Mouse (Mus musculus) liver, embryonic 16.5 days (tissue): ENCODE data around the gene Smim5. TPM values are rescaled to one million over a fixed set of nuclear protein-coding genes. Genes with fewer than 3 reads are reported as not detected.

ENCODE experiments used
- ATAC-seq: fragments of 200-750 bp; cut with Nextera tagmentation; 2 replicates; pipeline ENCODE4 v1.8.0; 2017; ENCODE audit warnings: low read depth, mild to moderate bottlenecking, moderate number of reproducible peaks, moderate library complexity
- H3K27ac ChIP-seq: fragments of 300-500 bp; sonication (generic); 2 replicates; pipeline ENCODE4 v1.5.1; 2014; ENCODE audit warnings: mild to moderate bottlenecking, low read length
- H3K27me3 ChIP-seq: fragments of 300-500 bp; sonication (generic); 2 replicates; pipeline ENCODE4 v1.6.1; 2014; ENCODE audit warnings: low read depth, low read length, mixed read lengths; ENCODE audit not compliant: control insufficient read depth, insufficient read depth
- H3K36me3 ChIP-seq: fragments of 300-500 bp; sonication (generic); 2 replicates; pipeline ENCODE4 v1.6.1; 2014; ENCODE audit warnings: mild to moderate bottlenecking; ENCODE audit not compliant: control insufficient read depth, insufficient read depth
- H3K4me1 ChIP-seq: fragments of 300-500 bp; sonication (generic); 2 replicates; pipeline ENCODE4 v1.6.1; 2014; ENCODE audit warnings: low read depth, low read length, mixed read lengths; ENCODE audit not compliant: control insufficient read depth
- H3K4me2 ChIP-seq: fragments of 300-500 bp; sonication (generic); 2 replicates; pipeline ENCODE4 v1.6.1; 2014; ENCODE audit warnings: low read depth, low read length, mixed read lengths
- H3K4me3 ChIP-seq: fragments of 300-500 bp; sonication (generic); 2 replicates; pipeline ENCODE4 v1.5.1; 2014; ENCODE audit warnings: low read depth, mild to moderate bottlenecking, low read length
- H3K9ac ChIP-seq: fragments of 300-500 bp; sonication (generic); 2 replicates; pipeline ENCODE4 v1.6.1; 2014; ENCODE audit warnings: low read depth, low read length
- H3K9me3 ChIP-seq: fragments of 300-500 bp; sonication (generic); replicated peaks from 2 replicates; pipeline ENCODE4 v1.6.1; 2016; ENCODE audit warnings: low read length; ENCODE audit not compliant: control insufficient read depth
- WGBS: fragments of 180-500 bp; shearing (Covaris S2); extraction: QIAGEN DNeasy Blood & Tissue Kit; methylation state at CpG from one replicate; pipeline ENCODE4 v1.1.7; 2014; ENCODE audit not compliant: insufficient replicate concordance; 5-methylcytosine and 5-hydroxymethylcytosine counted together
- polyA plus RNA-seq: library from polyadenylated mRNA; unstranded; fragments of >200 nt; fragmentation: Nextera tagmentation; extraction: Ambion mirVana; gene quantifications from 2 replicates; pipeline ENCODE4 v1.2.1, GENCODE M21; 2015

The Smim5 gene
- polyA plus RNA-seq, 1 experiment from 2014 or later = 30.1 TPM

GRCm38 (mm10) chr11:115921986-115922385, 22.2 kb downstream of the Smim5 start:
- WGBS = 93% methylated on average over 1 of the region's 1 CpGs
- peaks cover 2% of the 10 kb centered on the region; the same call in 1 of the 2 replicates for H3K36me3 ChIP-seq

GRCm38 (mm10) chr11:115929031-115929430, 29.3 kb downstream of the Smim5 start:
- H3K36me3 ChIP-seq = no peaks in the 10 kb centered on the region
- 82% methylated on average over 8 of the region's 8 CpGs for WGBS
- no peak for ATAC-seq
- no peak overlapping the region for H3K4me2 ChIP-seq
- H3K9ac ChIP-seq = no peak overlapping the region
- H3K27me3 ChIP-seq = no peaks in the 10 kb centered on the region
- H3K4me1 ChIP-seq = peaks cover 11% of the 10 kb centered on the region
- H3K9me3 ChIP-seq = no peaks in the 10 kb centered on the region
- no peak overlapping the region for H3K27ac ChIP-seq
- no peak overlapping the region for H3K4me3 ChIP-seq

More at GRCm38 (mm10) chr11:115921986-115922385, 22.2 kb downstream of the Smim5 start:
- Histone ChIP-seq H3K4me2 (no peak overlapping the region), H3K4me3 (no peak overlapping the region), H3K27ac (no peak overlapping the region), H3K9me3 (no peaks in the 10 kb centered on the region), H3K9ac (no peak overlapping the region), H3K4me1 (peaks cover under 1% of the 10 kb centered on the region; the same call in 1 of the 2 replicates), H3K27me3 (no peaks in the 10 kb centered on the region)
- ATAC-seq = no peak

DNA sequence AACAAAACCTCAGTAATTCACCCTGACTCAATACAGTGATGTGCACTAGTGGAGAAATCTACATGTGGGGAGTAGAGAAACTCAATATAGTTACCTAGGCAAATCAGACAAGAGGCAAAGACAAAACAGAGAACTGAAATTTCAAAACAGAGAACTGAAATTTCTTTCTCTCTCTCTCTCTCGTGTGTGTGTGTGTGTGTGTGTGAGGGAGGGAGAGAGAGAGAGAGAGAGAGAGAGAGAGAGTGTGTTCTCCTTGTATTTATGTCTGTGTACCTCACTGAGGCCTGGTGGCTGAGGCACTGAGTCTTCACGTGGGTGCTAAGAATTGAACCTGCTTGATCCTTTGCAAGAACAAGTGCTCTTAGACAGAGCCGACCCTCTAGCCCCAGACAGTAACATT, 30.1 kb downstream of the Smim5 start:
- Histone ChIP-seq H3K4me3 (no peak overlapping the region), H3K4me1 (peaks cover 17% of the 10 kb centered on the region), H3K9me3 (no peaks in the 10 kb centered on the region), H3K27me3 (no peaks in the 10 kb centered on the region), H3K9ac (no peak overlapping the region), H3K4me2 (no peak overlapping the region), H3K36me3 (no peaks in the 10 kb centered on the region), H3K27ac (no peak overlapping the region)
- 44% methylated on average over 3 of the region's 3 CpGs for WGBS
- ATAC-seq = no peak

DNA sequence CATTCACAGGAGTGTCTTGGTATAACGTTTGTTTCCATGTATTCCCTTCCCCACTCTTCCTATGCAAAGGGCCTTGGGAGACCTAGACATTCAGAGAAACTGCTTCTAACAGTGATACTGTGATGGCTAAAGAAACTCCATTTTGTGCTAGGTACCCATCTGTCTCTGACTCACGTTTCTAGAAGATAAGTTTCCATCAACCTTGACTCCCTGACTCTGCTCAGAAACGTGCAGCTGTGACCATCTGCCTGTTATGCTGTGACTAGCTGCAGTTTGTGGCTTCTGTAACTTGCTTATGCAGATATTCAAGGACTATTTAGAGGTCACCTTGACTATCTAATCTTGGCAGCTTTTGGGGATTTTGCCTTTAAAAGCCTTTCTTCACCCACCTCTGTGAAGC, 31.5 kb downstream of the Smim5 start:
- no peak for ATAC-seq
- H3K27ac ChIP-seq = no peak overlapping the region
- H3K4me3 ChIP-seq = no peak overlapping the region
- H3K9me3 ChIP-seq = no peaks in the 10 kb centered on the region
- WGBS = 53% methylated on average over 3 of the region's 3 CpGs
- no peak overlapping the region for H3K4me2 ChIP-seq
- no peak overlapping the region for H3K9ac ChIP-seq
- H3K27me3 ChIP-seq = no peaks in the 10 kb centered on the region
- peaks cover 19% of the 10 kb centered on the region for H3K4me1 ChIP-seq
- H3K36me3 ChIP-seq = no peaks in the 10 kb centered on the region

GRCm38 (mm10) chr11:115933108-115933746, 33.5 kb downstream of the Smim5 start, which contains the start of the genes Sap30bp and Recql5:
TSS of gene Sap30bp (plus strand) at chr11:115933282.
TSS of gene Recql5 (minus strand) at chr11:115933477.
- peaks cover 5% of the 10 kb centered on the region; the same call in 1 of the 2 replicates for H3K36me3 ChIP-seq
- no peaks in the 10 kb centered on the region for H3K27me3 ChIP-seq
- under 1% methylated on average over 28 of the region's 28 CpGs for whole genome bisulfite sequencing
- H3K4me3 ChIP-seq = peak within 1 kb of the TSS; percentile 78
- peaks cover 19% of the 10 kb centered on the region for H3K4me1 ChIP-seq
- H3K9ac ChIP-seq = peak within 1 kb of the TSS; percentile 73
- H3K27ac ChIP-seq = no peak within 1 kb of the TSS
- peak; percentile 99 for ATAC-seq
- H3K4me2 ChIP-seq = peak within 1 kb of the TSS; percentile 88
- H3K9me3 ChIP-seq = no peaks in the 10 kb centered on the region

GRCm38 (mm10) chr11:115933747-115934110, 34.0 kb downstream of the Smim5 start:
- peak overlapping the region; percentile 78 for H3K4me3 ChIP-seq
- no peaks in the 10 kb centered on the region for H3K27me3 ChIP-seq
- peaks cover 6% of the 10 kb centered on the region for H3K36me3 ChIP-seq
- under 1% methylated on average over 16 of the region's 16 CpGs for WGBS
- peak overlapping the region; percentile 73 for H3K9ac ChIP-seq
- H3K4me1 ChIP-seq = peaks cover 19% of the 10 kb centered on the region
- H3K27ac ChIP-seq = no peak overlapping the region
- H3K4me2 ChIP-seq = peak overlapping the region; percentile 88
- ATAC-seq = peak; percentile 19
- no peaks in the 10 kb centered on the region for H3K9me3 ChIP-seq

GRCm38 (mm10) chr11:115939690-115940329, 40.0 kb downstream of the Smim5 start:
- H3K9ac ChIP-seq = no peak overlapping the region

DNA sequence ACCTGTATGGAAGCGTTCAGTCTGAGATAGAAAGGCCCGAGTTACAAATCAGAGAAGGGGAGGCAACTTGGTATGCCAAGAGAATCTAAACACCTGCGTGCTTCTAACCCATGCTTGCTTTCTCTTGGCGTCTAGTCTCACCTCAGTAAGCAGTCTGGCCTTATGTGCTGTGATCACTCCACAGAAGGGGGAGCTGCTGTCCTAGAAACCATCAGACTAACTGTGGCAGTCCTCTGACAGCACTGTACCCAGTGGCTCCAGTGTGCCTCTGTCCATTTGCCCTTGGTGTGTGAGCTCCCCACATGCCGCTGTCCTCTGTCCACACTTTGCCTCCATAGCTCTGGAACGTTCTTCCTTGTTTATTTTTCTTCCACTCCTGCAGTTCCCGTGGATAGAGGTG, 42.2 kb downstream of the Smim5 start:
- no peaks in the 10 kb centered on the region for H3K27me3 ChIP-seq
- no peak overlapping the region for H3K27ac ChIP-seq
- H3K9me3 ChIP-seq = no peaks in the 10 kb centered on the region
- no peak overlapping the region for H3K4me3 ChIP-seq
- H3K4me1 ChIP-seq = peaks cover 3% of the 10 kb centered on the region
- 81% methylated on average over 7 of the region's 7 CpGs for WGBS
- H3K36me3 ChIP-seq = peaks cover 13% of the 10 kb centered on the region
- ATAC-seq = no peak
- H3K4me2 ChIP-seq = no peak overlapping the region
- no peak overlapping the region for H3K9ac ChIP-seq

More at GRCm38 (mm10) chr11:115939690-115940329, 40.0 kb downstream of the Smim5 start:
- no peak overlapping the region for H3K4me2 ChIP-seq
- no peak overlapping the region for H3K27ac ChIP-seq
- 18% methylated on average over 6 of the region's 6 CpGs for WGBS
- H3K36me3 ChIP-seq = peaks cover 13% of the 10 kb centered on the region
- peaks cover 5% of the 10 kb centered on the region for H3K4me1 ChIP-seq
- no peak; the same call in 1 of the 2 replicates for ATAC-seq
- H3K27me3 ChIP-seq = no peaks in the 10 kb centered on the region
- no peaks in the 10 kb centered on the region for H3K9me3 ChIP-seq
- H3K4me3 ChIP-seq = no peak overlapping the region

DNA sequence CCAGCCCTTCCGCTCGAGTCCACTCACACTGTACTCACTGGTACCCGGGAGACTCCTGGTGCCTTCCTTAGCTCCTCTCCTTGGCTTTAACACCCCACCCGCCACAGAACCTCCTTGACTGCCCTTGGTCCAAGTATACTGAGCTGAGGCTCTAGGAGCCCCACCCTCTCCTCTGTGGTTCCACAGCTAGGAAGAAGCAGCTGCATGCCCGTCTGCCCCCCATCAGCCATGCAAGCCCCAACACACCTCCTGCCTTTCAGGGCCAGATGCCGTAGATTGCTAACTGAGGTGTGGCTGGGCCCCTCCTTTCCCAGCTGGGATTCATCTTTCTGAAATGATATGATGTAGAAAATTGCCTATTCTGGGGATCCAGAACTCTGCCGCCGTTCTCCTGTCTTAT, 45.5 kb downstream of the Smim5 start:
- H3K36me3 ChIP-seq = peaks cover 4% of the 10 kb centered on the region; the same call in 1 of the 2 replicates
- no peak overlapping the region for H3K9ac ChIP-seq
- H3K27ac ChIP-seq = no peak overlapping the region
- ATAC-seq = no peak
- no peak overlapping the region for H3K4me2 ChIP-seq
- no peaks in the 10 kb centered on the region for H3K9me3 ChIP-seq
- H3K4me3 ChIP-seq = no peak overlapping the region
- 73% methylated on average over 8 of the region's 8 CpGs for WGBS
- no peaks in the 10 kb centered on the region for H3K4me1 ChIP-seq
- no peaks in the 10 kb centered on the region for H3K27me3 ChIP-seq
